ENCODE assay signal across 8 mouse cellular contexts in genomic region chr1:128712876-128713275, GRCm38 (mm10).
DNase-seq lines count a peak whose midpoint lies in the region; ATAC-seq lines count a peak whose summit lies in the region.
"Had no signal": no experiment of that assay in that cellular context is flagged by ENCODE, and none has a peak within 500 bp of the region (broad histone marks: within the 10 kb centered on the region; RNA-seq: fewer than 3 reads in every experiment).

No protein-coding gene starts in this region.

- no peaks in the 10 kb centered on the region for H3K36me3 ChIP-seq in liver, embryonic 12.5 days

- H3K9ac ChIP-seq in liver, embryonic 12.5 days = no peak overlapping the region

- ATAC-seq in CD4-positive, CD25-positive, alpha-beta regulatory T cell, adult 4 months = peak; percentile 59
- ATAC-seq in liver, embryonic 12.5 days = 0 out of 2 replicates have a peak, but pooled peaks have one; percentile 42
- ATAC-seq in megakaryocyte-erythroid progenitor cell, adult 5-6 weeks (replicated peaks; ENCODE audit: low FRiP score, low TSS enrichment, poor library complexity, severe bottlenecking) = peak; percentile 57

- H3K27me3 ChIP-seq in liver, embryonic 12.5 days (replicated peaks) = no peaks in the 10 kb centered on the region

- DNase-seq in 416B (ENCODE audit: low read depth) = peak; percentile 90
- DNase-seq in cerebellum, postnatal 36 days = no peak
- DNase-seq in frontal cortex, postnatal 25 days (ENCODE audit: low spot score in 2 of 2) = no peak
- no peak for DNase-seq in kidney, postnatal 10 days
- DNase-seq: embryo, embryonic 11 days had no signal

- H3K4me1 ChIP-seq in liver, embryonic 12.5 days = no peaks in the 10 kb centered on the region

- H3K4me2 ChIP-seq in liver, embryonic 12.5 days = no peak overlapping the region

- no peak overlapping the region for H3K27ac ChIP-seq in liver, embryonic 12.5 days

- H3K9me3 ChIP-seq in liver, embryonic 12.5 days (replicated peaks) = no peaks in the 10 kb centered on the region

- no peak overlapping the region for H3K4me3 ChIP-seq in liver, embryonic 12.5 days

- WGBS in liver, embryonic 12.5 days (ENCODE audit: insufficient replicate concordance) = 40% methylated on average over 7 of the region's 7 CpGs
